Mouse (Mus musculus) brain, embryonic 18.5 days (tissue): Measurements from ENCODE around the gene Rftn2.

ENCODE experiments used
- DNase-seq: peaks from one replicate; pipeline ENCODE4 v3.0.0-alpha.2; 2012; ENCODE audit warnings: low read depth, low spot score

The Rftn2 gene

GRCm38 (mm10) chr1:55226011-55226857 is at the start of gene Rftn2:
TSS of gene Rftn2 (minus strand) at chr1:55226782.
- DNase-seq: no peak

- DNase-seq: no peak
These were observed 38.9 kb upstream of the Rftn2 start for GRCm38 (mm10) chr1:55265447-55265846.

- DNase-seq: no peak
These were observed 37.8 kb upstream of the Rftn2 start for GRCm38 (mm10) chr1:55264385-55264784.

- no peak for DNase-seq
These were observed 19.8 kb upstream of the Rftn2 start for GRCm38 (mm10) chr1:55246374-55246773.

- no peak for DNase-seq
These were observed 12.7 kb upstream of the Rftn2 start for GRCm38 (mm10) chr1:55239237-55239636.

- DNase-seq: no peak
These were observed 11.9 kb upstream of the Rftn2 start for GRCm38 (mm10) chr1:55238496-55238895.

- DNase-seq: no peak
These were observed 11.1 kb upstream of the Rftn2 start for GRCm38 (mm10) chr1:55237643-55238161.

GRCm38 (mm10) chr1:55236890-55237642 is 10.5 kb upstream of the Rftn2 start, which contains the start of gene Mars2:
TSS of gene Mars2 (plus strand) at chr1:55237177.
- peak; percentile 87 for DNase-seq

- no peak for DNase-seq
These were observed 9.9 kb upstream of the Rftn2 start for GRCm38 (mm10) chr1:55236487-55236886.

GRCm38 (mm10) chr1:55234910-55235520 is 8.4 kb upstream of the Rftn2 start:
- no peak for DNase-seq

GRCm38 (mm10) chr1:55228256-55228884 is 1.8 kb upstream of the Rftn2 start:
- no peak for DNase-seq

- no peak for DNase-seq
These were observed 794 bp upstream of the Rftn2 start for GRCm38 (mm10) chr1:55227376-55227775.

- DNase-seq: no peak
These were observed 1.2 kb downstream of the Rftn2 start for GRCm38 (mm10) chr1:55225398-55225797.

GRCm38 (mm10) chr1:55224111-55224510 is 2.5 kb downstream of the Rftn2 start:
- no peak for DNase-seq

- DNase-seq: no peak
These were observed 3.6 kb downstream of the Rftn2 start for GRCm38 (mm10) chr1:55223026-55223425.

GRCm38 (mm10) chr1:55221352-55221751 is 5.2 kb downstream of the Rftn2 start:
- no peak for DNase-seq

GRCm38 (mm10) chr1:55217191-55217590 is 9.4 kb downstream of the Rftn2 start:
- no peak for DNase-seq

GRCm38 (mm10) chr1:55215185-55215813 is 11.3 kb downstream of the Rftn2 start:
- DNase-seq: no peak

GRCm38 (mm10) chr1:55213936-55214335 is 12.6 kb downstream of the Rftn2 start:
- no peak for DNase-seq

- no peak for DNase-seq
These were observed 13.1 kb downstream of the Rftn2 start for GRCm38 (mm10) chr1:55213475-55213874.

- DNase-seq: no peak
These were observed 13.8 kb downstream of the Rftn2 start for GRCm38 (mm10) chr1:55212771-55213170.
